Mouse (Mus musculus): ENCODE results near the gene Hcn3.

- TF ChIP-seq CTCF (IDR thresholded peaks at IDR 0.05; ENCODE audit: low read depth, low read length) (no peak), POLR2A (IDR thresholded peaks at IDR 0.05; ENCODE audit: insufficient read depth, low read length) (no peak)
Observed at GRCm38 (mm10) chr3:89166945-89167344, 6.9 kb upstream of the Hcn3 start.
